Mouse (Mus musculus) midbrain, embryonic 12.5 days (tissue): ENCODE results near the gene Nfix. TPM values are rescaled to one million over a fixed set of nuclear protein-coding genes. Genes with fewer than 3 reads are reported as not detected.

ENCODE experiments used
- ATAC-seq: fragments of 200-750 bp; cut with Nextera tagmentation; 2 replicates; pipeline ENCODE4 v1.8.0; 2017; ENCODE audit warnings: low read depth, moderate TSS enrichment, moderate library complexity; ENCODE audit not compliant: low FRiP score
- H3K27ac ChIP-seq: fragments of 300-500 bp; sonication (generic); replicated peaks from 2 replicates; pipeline ENCODE4 v1.5.1; 2016; ENCODE audit warnings: mild to moderate bottlenecking
- H3K27me3 ChIP-seq: fragments of 300-500 bp; sonication (generic); 2 replicates; pipeline ENCODE4 v1.6.1; 2016; ENCODE audit warnings: mild to moderate bottlenecking
- H3K36me3 ChIP-seq: fragments of 300-500 bp; sonication (generic); 2 replicates; pipeline ENCODE4 v1.6.1; 2016
- H3K4me1 ChIP-seq: fragments of 300-500 bp; sonication (generic); 2 replicates; pipeline ENCODE4 v1.6.1; 2016
- H3K4me2 ChIP-seq: fragments of 300-500 bp; sonication (generic); replicated peaks from 2 replicates; pipeline ENCODE4 v1.6.1; 2016; ENCODE audit warnings: mild to moderate bottlenecking, moderate library complexity
- H3K4me3 ChIP-seq: fragments of 300-500 bp; sonication (generic); 2 replicates; pipeline ENCODE4 v1.5.1; 2016; ENCODE audit warnings: mild to moderate bottlenecking
- H3K9ac ChIP-seq: fragments of 300-500 bp; sonication (generic); replicated peaks from 2 replicates; pipeline ENCODE4 v1.6.1; 2016; ENCODE audit warnings: mild to moderate bottlenecking, moderate library complexity
- H3K9me3 ChIP-seq: fragments of 300-500 bp; sonication (generic); 2 replicates; pipeline ENCODE4 v1.6.1; 2016; ENCODE audit warnings: mild to moderate bottlenecking
- WGBS: fragments of 180-500 bp; shearing (Covaris S2); methylation state at CpG from one replicate; pipeline ENCODE4 v1.1.7; 2016; 5-methylcytosine and 5-hydroxymethylcytosine counted together
- polyA plus RNA-seq: library from polyadenylated mRNA; unstranded; fragments of >200 nt; fragmentation: Nextera tagmentation; extraction: Ambion mirVana; gene quantifications from 2 replicates; pipeline ENCODE4 v1.2.1, GENCODE M21; 2016

The Nfix gene
- polyA plus RNA-seq, 1 experiment from 2014 or later: 6.6 TPM

- Histone ChIP-seq H3K36me3 (no peaks in the 10 kb centered on the region), H3K27ac (peak overlapping the region; percentile 92), H3K4me1 (peaks cover 86% of the 10 kb centered on the region), H3K9ac (peak overlapping the region; percentile 4; the same call in 1 of the 2 replicates), H3K4me2 (peak overlapping the region; percentile 13; the same call in 1 of the 2 replicates), H3K4me3 (no peak overlapping the region), H3K9me3 (no peaks in the 10 kb centered on the region), H3K27me3 (peaks cover 92% of the 10 kb centered on the region)
- no peak for ATAC-seq
- 44% methylated on average over 3 of the region's 3 CpGs for WGBS
Measured at GRCm38 (mm10) chr8:84711312-84711711, 88.8 kb downstream of the Nfix start.

GRCm38 (mm10) chr8:84709931-84710330, 90.2 kb downstream of the Nfix start:
- H3K4me2 ChIP-seq: no peak overlapping the region
- no peak for ATAC-seq
- 91% methylated on average over 1 of the region's 1 CpGs for WGBS

GRCm38 (mm10) chr8:84708774-84709475, 91.2 kb downstream of the Nfix start:
- H3K9me3 ChIP-seq: no peaks in the 10 kb centered on the region
- no peaks in the 10 kb centered on the region for H3K36me3 ChIP-seq
- 0 out of 2 replicates have a peak overlapping the region, but pooled peaks have one; percentile 39 for H3K9ac ChIP-seq
- H3K4me3 ChIP-seq: no peak overlapping the region
- H3K4me2 ChIP-seq: no peak overlapping the region
- H3K27ac ChIP-seq: 0 out of 2 replicates have a peak overlapping the region, but pooled peaks have one; percentile 8
- peak; percentile 59 for ATAC-seq
- WGBS: 8% methylated on average over 12 of the region's 12 CpGs
- peaks cover 90% of the 10 kb centered on the region for H3K27me3 ChIP-seq
- H3K4me1 ChIP-seq: peaks cover 82% of the 10 kb centered on the region

More at GRCm38 (mm10) chr8:84709931-84710330, 90.2 kb downstream of the Nfix start:
- Histone ChIP-seq H3K36me3 (no peaks in the 10 kb centered on the region), H3K27me3 (peaks cover 90% of the 10 kb centered on the region), H3K4me1 (peaks cover 85% of the 10 kb centered on the region), H3K27ac (0 out of 2 replicates have a peak overlapping the region, but pooled peaks have one; percentile 8), H3K9ac (no peak overlapping the region), H3K4me3 (no peak overlapping the region), H3K9me3 (no peaks in the 10 kb centered on the region)

- Histone ChIP-seq H3K9ac (no peak overlapping the region; the same call in 1 of the 2 replicates), H3K36me3 (no peaks in the 10 kb centered on the region), H3K27me3 (peaks cover 90% of the 10 kb centered on the region), H3K4me1 (peaks cover 77% of the 10 kb centered on the region), H3K27ac (peak overlapping the region; percentile 50; the same call in 1 of the 2 replicates), H3K9me3 (no peaks in the 10 kb centered on the region), H3K4me2 (peak overlapping the region; percentile 26), H3K4me3 (peak overlapping the region; percentile 29; the same call in 1 of the 2 replicates)
- ATAC-seq: no peak
- WGBS: 2% methylated on average over 15 of the region's 15 CpGs
Measured at GRCm38 (mm10) chr8:84708071-84708541, 92.0 kb downstream of the Nfix start.

- Histone ChIP-seq H3K36me3 (no peaks in the 10 kb centered on the region), H3K4me1 (peaks cover 71% of the 10 kb centered on the region), H3K27me3 (peaks cover 92% of the 10 kb centered on the region), H3K4me3 (peak overlapping the region; percentile 29), H3K9ac (peak overlapping the region; percentile 26; the same call in 1 of the 2 replicates), H3K9me3 (no peaks in the 10 kb centered on the region), H3K4me2 (peak overlapping the region; percentile 26), H3K27ac (peak overlapping the region; percentile 50)
- no peak for ATAC-seq
- 2% methylated on average over 22 of the region's 22 CpGs for WGBS
Measured at GRCm38 (mm10) chr8:84707267-84707883, 92.8 kb downstream of the Nfix start.

GRCm38 (mm10) chr8:84706610-84707266, 93.4 kb downstream of the Nfix start:
- Histone ChIP-seq H3K9ac (peak overlapping the region; percentile 32; the same call in 1 of the 2 replicates), H3K27me3 (peaks cover 93% of the 10 kb centered on the region), H3K27ac (peak overlapping the region; percentile 20), H3K36me3 (no peaks in the 10 kb centered on the region), H3K9me3 (no peaks in the 10 kb centered on the region), H3K4me2 (peak overlapping the region; percentile 26), H3K4me3 (peak overlapping the region; percentile 29), H3K4me1 (peaks cover 65% of the 10 kb centered on the region)
- 1% methylated on average over 45 of the region's 45 CpGs for WGBS
- no peak for ATAC-seq

- Histone ChIP-seq H3K27me3 (peaks cover 94% of the 10 kb centered on the region), H3K4me3 (peak overlapping the region; percentile 31), H3K4me2 (peak overlapping the region; percentile 30), H3K9ac (no peak overlapping the region), H3K27ac (0 out of 2 replicates have a peak overlapping the region, but pooled peaks have one; percentile 40), H3K4me1 (peaks cover 64% of the 10 kb centered on the region), H3K9me3 (no peaks in the 10 kb centered on the region), H3K36me3 (no peaks in the 10 kb centered on the region)
- ATAC-seq: no peak
- under 1% methylated on average over 12 of the region's 12 CpGs for WGBS
Measured at GRCm38 (mm10) chr8:84705960-84706359, 94.2 kb downstream of the Nfix start.

GRCm38 (mm10) chr8:84704867-84705831, 95.0 kb downstream of the Nfix start:
- Histone ChIP-seq H3K4me2 (peak overlapping the region; percentile 30), H3K4me1 (peaks cover 60% of the 10 kb centered on the region), H3K27me3 (peaks cover 96% of the 10 kb centered on the region), H3K9me3 (no peaks in the 10 kb centered on the region), H3K27ac (peak overlapping the region; percentile 40; the same call in 1 of the 2 replicates), H3K4me3 (peak overlapping the region; percentile 31), H3K9ac (peak overlapping the region; percentile 31; the same call in 1 of the 2 replicates), H3K36me3 (no peaks in the 10 kb centered on the region)
- WGBS: 2% methylated on average over 56 of the region's 61 CpGs
- ATAC-seq: no peak

GRCm38 (mm10) chr8:84704356-84704755, 95.8 kb downstream of the Nfix start:
- ATAC-seq: peak; percentile 52; the same call in 1 of the 2 replicates

GRCm38 (mm10) chr8:84703466-84704249, 96.5 kb downstream of the Nfix start:
- ATAC-seq: no peak
- Histone ChIP-seq H3K27ac (no peak overlapping the region), H3K4me3 (peak overlapping the region; percentile 23), H3K27me3 (peaks cover 84% of the 10 kb centered on the region), H3K4me2 (peak overlapping the region; percentile 30), H3K4me1 (peaks cover 48% of the 10 kb centered on the region), H3K9me3 (no peaks in the 10 kb centered on the region), H3K9ac (no peak overlapping the region; the same call in 1 of the 2 replicates), H3K36me3 (peaks cover 8% of the 10 kb centered on the region)
- WGBS: 7% methylated on average over 38 of the region's 38 CpGs

More at GRCm38 (mm10) chr8:84704356-84704755, 95.8 kb downstream of the Nfix start:
- Histone ChIP-seq H3K4me3 (peak overlapping the region; percentile 23; the same call in 1 of the 2 replicates), H3K4me1 (peaks cover 55% of the 10 kb centered on the region), H3K9ac (no peak overlapping the region; the same call in 1 of the 2 replicates), H3K36me3 (peaks cover under 1% of the 10 kb centered on the region; the same call in 1 of the 2 replicates), H3K9me3 (no peaks in the 10 kb centered on the region), H3K4me2 (peak overlapping the region; percentile 30), H3K27me3 (peaks cover 91% of the 10 kb centered on the region), H3K27ac (no peak overlapping the region)
- 2% methylated on average over 16 of the region's 16 CpGs for WGBS
